Mouse (Mus musculus) forebrain, embryonic 14.5 days (tissue): ENCODE results near the gene Tmc6. TPM values are rescaled to one million over a fixed set of nuclear protein-coding genes. Genes with fewer than 3 reads are reported as not detected.
"Not testable (repeated sequence)": the region's sequence is repeated elsewhere in the genome, so short reads cannot be mapped to it uniquely, and the experiment has no call there.

ENCODE experiments used
- ATAC-seq: fragments of 200-750 bp; cut with Nextera tagmentation; 2 replicates; pipeline ENCODE4 v1.8.0; 2017; ENCODE audit warnings: mild to moderate bottlenecking, moderate library complexity
- DNase-seq: peaks from one replicate; pipeline ENCODE4 v3.0.0-alpha.2; 2015; ENCODE audit warnings: low spot score
- H3K27ac ChIP-seq: fragments of 300-500 bp; sonication (generic); 2 replicates; pipeline ENCODE4 v1.5.1; 2014; ENCODE audit warnings: low read depth, mild to moderate bottlenecking, control low read depth, low read length, moderate library complexity
- H3K27me3 ChIP-seq: fragments of 300-500 bp; sonication (generic); replicated peaks from 2 replicates; pipeline ENCODE4 v1.6.1; 2014; ENCODE audit warnings: low read length, control low read depth, mixed read lengths; ENCODE audit not compliant: control insufficient read depth, insufficient read depth
- H3K36me3 ChIP-seq: fragments of 300-500 bp; sonication (generic); 2 replicates; pipeline ENCODE4 v1.6.1; 2014; ENCODE audit warnings: low read length, control low read depth; ENCODE audit not compliant: control insufficient read depth, insufficient read depth
- H3K4me1 ChIP-seq: fragments of 300-500 bp; sonication (generic); 2 replicates; pipeline ENCODE4 v1.6.1; 2014; ENCODE audit warnings: antibody characterized with exemption, low read length, control low read depth; ENCODE audit not compliant: control insufficient read depth, insufficient read depth
- H3K4me2 ChIP-seq: fragments of 300-500 bp; sonication (generic); 2 replicates; pipeline ENCODE4 v1.6.1; 2014; ENCODE audit warnings: mild to moderate bottlenecking, control low read depth, low read length
- H3K4me3 ChIP-seq: fragments of 300-500 bp; sonication (generic); 2 replicates; pipeline ENCODE4 v1.5.1; 2014; ENCODE audit warnings: low read depth, low read length, control low read depth
- H3K9ac ChIP-seq: fragments of 300-500 bp; sonication (generic); 2 replicates; pipeline ENCODE4 v1.6.1; 2014; ENCODE audit warnings: mild to moderate bottlenecking, low read length, control low read depth, moderate library complexity
- H3K9me3 ChIP-seq: fragments of 300-500 bp; sonication (generic); replicated peaks from 2 replicates; pipeline ENCODE4 v1.6.1; 2016; ENCODE audit warnings: low read length, control low read depth, mixed read lengths; ENCODE audit not compliant: control insufficient read depth
- WGBS: fragments of 180-500 bp; shearing (Covaris S2); extraction: QIAGEN DNeasy Blood & Tissue Kit; methylation state at CpG from one replicate; pipeline ENCODE4 v1.1.7; 2014; 5-methylcytosine and 5-hydroxymethylcytosine counted together
- polyA plus RNA-seq: library from polyadenylated mRNA; unstranded; fragments of >200 nt; fragmentation: Nextera tagmentation; extraction: Ambion mirVana; gene quantifications from 2 replicates; pipeline ENCODE4 v1.2.1, GENCODE M21; 2014

Tmc6 gene
- polyA plus RNA-seq, 1 experiment from 2014 or later, result 2.6 TPM

- H3K36me3 ChIP-seq, result no peaks in the 10 kb centered on the region
- no peak overlapping the region for H3K9ac ChIP-seq
- H3K4me2 ChIP-seq, result peak overlapping the region; percentile 12; the same call in 1 of the 2 replicates
- H3K4me3 ChIP-seq, result no peak overlapping the region
- 9% methylated on average over 14 of the region's 14 CpGs for WGBS
- DNase-seq, result peak; percentile 60
- H3K27ac ChIP-seq, result no peak overlapping the region
- 0 out of 2 replicates have a peak, but pooled peaks cover 5% of the 10 kb centered on the region for H3K27me3 ChIP-seq
- no peaks in the 10 kb centered on the region for H3K4me1 ChIP-seq
- ATAC-seq, result no peak
- H3K9me3 ChIP-seq, result no peaks in the 10 kb centered on the region
Observed at GRCm38 (mm10) chr11:117790286-117790685, 8.3 kb upstream of the Tmc6 start.

DNA sequence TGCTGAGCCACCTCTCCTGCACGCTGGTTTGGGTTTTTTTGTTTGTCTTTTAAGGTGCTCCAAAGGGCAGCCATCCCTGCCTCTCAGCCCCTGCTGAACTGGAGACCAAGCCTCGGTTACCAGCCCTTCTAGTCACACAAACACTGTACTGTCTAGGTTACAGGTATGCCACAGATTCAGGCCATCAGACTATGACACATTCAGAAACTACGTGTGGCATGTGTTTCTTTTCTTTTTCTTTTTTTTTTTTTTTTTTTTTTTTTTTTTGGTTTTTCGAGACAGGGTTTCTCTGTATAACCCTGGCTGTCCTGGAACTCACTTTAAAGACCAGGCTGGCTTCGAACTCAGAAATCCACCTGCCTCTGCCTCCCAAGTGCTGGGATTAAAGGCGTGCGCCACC is 6.5 kb upstream of the Tmc6 start:
- H3K9ac ChIP-seq, H3K4me1 ChIP-seq, H3K9me3 ChIP-seq, ATAC-seq, H3K27ac ChIP-seq, H3K4me2 ChIP-seq, DNase-seq, H3K4me3 ChIP-seq, H3K36me3 ChIP-seq: not testable (repeated sequence)
- peaks cover 13% of the 10 kb centered on the region; the same call in 1 of the 2 replicates for H3K27me3 ChIP-seq
- 81% methylated on average over 7 of the region's 7 CpGs for WGBS

- no peak overlapping the region for H3K27ac ChIP-seq
- H3K36me3 ChIP-seq, result no peaks in the 10 kb centered on the region
- peak; percentile 18; the same call in 1 of the 2 replicates for ATAC-seq
- no peak overlapping the region for H3K9ac ChIP-seq
- no peaks in the 10 kb centered on the region for H3K9me3 ChIP-seq
- no peaks in the 10 kb centered on the region; the same call in 1 of the 2 replicates for H3K4me1 ChIP-seq
- peaks cover 25% of the 10 kb centered on the region; the same call in 1 of the 2 replicates for H3K27me3 ChIP-seq
- DNase-seq, result peak; percentile 63
- no peak overlapping the region for H3K4me2 ChIP-seq
- whole genome bisulfite sequencing, result 5% methylated on average over 10 of the region's 10 CpGs
- no peak overlapping the region for H3K4me3 ChIP-seq
Observed at GRCm38 (mm10) chr11:117786294-117786693, 4.3 kb upstream of the Tmc6 start.

DNA sequence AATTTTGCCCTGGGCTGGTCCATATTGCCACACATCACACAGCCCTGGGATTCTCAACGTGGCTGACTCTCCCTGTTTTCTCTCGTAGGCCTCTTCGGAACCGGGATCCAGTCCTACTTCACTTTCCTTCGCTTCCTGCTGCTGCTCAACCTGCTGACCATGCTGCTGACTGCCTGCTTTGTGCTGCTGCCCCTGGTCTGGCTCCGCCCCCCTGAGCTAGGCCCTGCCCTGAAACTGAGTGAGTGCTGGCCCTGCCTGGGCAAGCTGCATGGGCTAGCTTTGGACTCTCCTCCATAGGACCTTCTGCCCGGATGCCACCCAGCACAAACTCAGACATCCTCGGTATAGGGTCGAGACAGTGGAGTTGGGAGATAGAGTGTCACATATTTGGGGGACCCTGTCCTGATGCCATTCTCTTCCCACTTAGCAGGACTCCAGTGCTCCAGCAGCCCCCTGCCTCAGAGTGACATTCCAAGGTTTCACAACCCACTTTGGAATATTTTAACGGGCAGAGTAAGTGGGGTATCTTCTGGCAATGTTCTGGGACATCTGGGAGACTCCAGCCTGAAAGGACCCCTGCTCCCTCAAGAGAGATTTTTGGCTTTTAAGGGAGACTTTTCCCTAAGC is 1.8 kb upstream of the Tmc6 start:
- no peaks in the 10 kb centered on the region for H3K9me3 ChIP-seq
- H3K4me2 ChIP-seq, result peak overlapping the region; percentile 54
- no peak overlapping the region for H3K27ac ChIP-seq
- peaks cover 41% of the 10 kb centered on the region for H3K27me3 ChIP-seq
- H3K36me3 ChIP-seq, result no peaks in the 10 kb centered on the region
- WGBS, result 27% methylated on average over 10 of the region's 10 CpGs
- DNase-seq (no peak), ATAC-seq (no peak)
- no peak overlapping the region for H3K4me3 ChIP-seq
- peaks cover 6% of the 10 kb centered on the region for H3K4me1 ChIP-seq
- H3K9ac ChIP-seq, result peak overlapping the region; percentile 59

- H3K9me3 ChIP-seq, result no peaks in the 10 kb centered on the region
- peaks cover 6% of the 10 kb centered on the region for H3K4me1 ChIP-seq
- H3K9ac ChIP-seq, result peak overlapping the region; percentile 59
- ATAC-seq (peak; percentile 35; the same call in 1 of the 2 replicates), DNase-seq (peak; percentile 75)
- peak overlapping the region; percentile 19 for H3K4me3 ChIP-seq
- WGBS, result 3% methylated on average over 31 of the region's 31 CpGs
- H3K27me3 ChIP-seq, result peaks cover 44% of the 10 kb centered on the region
- H3K4me2 ChIP-seq, result peak overlapping the region; percentile 54
- no peaks in the 10 kb centered on the region for H3K36me3 ChIP-seq
- no peak overlapping the region for H3K27ac ChIP-seq
Observed at GRCm38 (mm10) chr11:117783089-117783488, 1.1 kb upstream of the Tmc6 start.

- Histone ChIP-seq H3K9me3 (no peaks in the 10 kb centered on the region), H3K9ac (peak overlapping the region; percentile 59), H3K4me1 (peaks cover 6% of the 10 kb centered on the region), H3K27me3 (peaks cover 44% of the 10 kb centered on the region), H3K27ac (no peak overlapping the region), H3K4me2 (peak overlapping the region; percentile 54), H3K36me3 (no peaks in the 10 kb centered on the region), H3K4me3 (peak overlapping the region; percentile 19)
- WGBS, result 52% methylated on average over 9 of the region's 9 CpGs
- DNase-seq, result no peak
- ATAC-seq, result no peak
Observed at GRCm38 (mm10) chr11:117782705-117783034, 672 bp upstream of the Tmc6 start.

GRCm38 (mm10) chr11:117781199-117781821 is 688 bp downstream of the Tmc6 start:
- Histone ChIP-seq H3K36me3 (no peaks in the 10 kb centered on the region), H3K27ac (0 out of 2 replicates have a peak overlapping the region, but pooled peaks have one; percentile 5), H3K9me3 (no peaks in the 10 kb centered on the region), H3K4me3 (no peak overlapping the region), H3K9ac (no peak overlapping the region), H3K27me3 (peaks cover 44% of the 10 kb centered on the region), H3K4me2 (peak overlapping the region; percentile 18; the same call in 1 of the 2 replicates), H3K4me1 (peaks cover 6% of the 10 kb centered on the region)
- no peak for DNase-seq
- WGBS, result 32% methylated on average over 18 of the region's 18 CpGs
- no peak for ATAC-seq

DNA sequence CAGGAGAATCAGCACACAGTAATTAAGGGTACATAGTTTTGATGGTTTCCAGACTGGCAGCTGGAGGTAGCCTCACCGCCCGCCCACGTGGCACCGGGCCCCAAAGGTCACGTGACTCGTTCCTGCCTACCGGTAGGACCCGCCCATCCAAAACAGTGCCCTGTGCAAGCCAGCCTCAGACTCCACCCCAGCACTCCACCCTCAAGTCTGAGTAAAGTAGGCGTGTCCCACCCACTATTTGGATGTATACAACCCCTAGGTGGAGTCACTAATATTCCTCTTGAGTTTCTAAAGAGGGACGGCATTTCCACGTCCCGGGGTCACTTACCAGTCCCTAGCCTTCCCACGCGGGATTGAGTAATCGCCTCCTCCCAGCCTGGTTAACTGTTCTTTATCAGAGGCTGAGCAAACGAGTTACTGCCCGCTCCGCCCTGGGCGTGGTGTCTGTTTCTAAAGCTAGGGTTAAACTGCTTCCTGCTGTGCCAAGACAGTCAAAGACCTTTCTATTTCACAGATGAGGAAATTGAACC is 1.4 kb downstream of the Tmc6 start:
- H3K4me2 ChIP-seq, result peak overlapping the region; percentile 48
- H3K27me3 ChIP-seq, result peaks cover 44% of the 10 kb centered on the region
- H3K9me3 ChIP-seq, result no peaks in the 10 kb centered on the region
- no peaks in the 10 kb centered on the region for H3K36me3 ChIP-seq
- peak; percentile 50 for DNase-seq
- WGBS, result 3% methylated on average over 19 of the region's 19 CpGs
- H3K4me3 ChIP-seq, result peak overlapping the region; percentile 22; the same call in 1 of the 2 replicates
- peak; percentile 24; the same call in 1 of the 2 replicates for ATAC-seq
- H3K27ac ChIP-seq, result no peak overlapping the region
- H3K9ac ChIP-seq, result no peak overlapping the region
- H3K4me1 ChIP-seq, result peaks cover 6% of the 10 kb centered on the region

DNA sequence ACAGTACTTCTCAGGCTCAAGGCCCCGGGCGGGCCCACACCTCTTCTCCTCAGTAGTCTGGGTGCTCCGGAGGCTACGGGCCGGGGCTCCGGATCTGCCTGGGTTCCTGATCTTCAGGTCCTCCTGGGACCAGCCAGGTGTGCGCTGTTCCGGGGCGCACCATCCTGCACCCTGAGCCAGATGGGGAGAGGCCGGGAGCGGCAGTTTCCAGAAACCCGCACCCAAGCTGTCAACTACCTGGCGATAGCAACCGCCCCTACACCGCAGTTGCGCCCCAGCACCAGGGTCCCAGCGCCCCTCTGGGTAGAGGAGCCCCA is 1.8 kb downstream of the Tmc6 start:
- ATAC-seq (no peak), DNase-seq (no peak)
- H3K4me2 ChIP-seq, result peak overlapping the region; percentile 48
- 0 out of 2 replicates have a peak overlapping the region, but pooled peaks have one; percentile 6 for H3K27ac ChIP-seq
- WGBS, result 3% methylated on average over 15 of the region's 17 CpGs
- H3K9ac ChIP-seq, result peak overlapping the region; percentile 43; the same call in 1 of the 2 replicates
- peak overlapping the region; percentile 22 for H3K4me3 ChIP-seq
- H3K27me3 ChIP-seq, result peaks cover 44% of the 10 kb centered on the region
- H3K9me3 ChIP-seq, result no peaks in the 10 kb centered on the region
- H3K4me1 ChIP-seq, result peaks cover 6% of the 10 kb centered on the region
- no peaks in the 10 kb centered on the region for H3K36me3 ChIP-seq
